Mouse (Mus musculus): ENCODE data around the gene Yipf7. TPM values are rescaled to one million over a fixed set of nuclear protein-coding genes. Genes with fewer than 3 reads are reported as not detected.

Yipf7 gene
- 0.44 and 2.8 TPM in 2 replicates for polyA plus RNA-seq (2015; fragmentation: Nextera tagmentation; extraction: Ambion mirVana)

DNA sequence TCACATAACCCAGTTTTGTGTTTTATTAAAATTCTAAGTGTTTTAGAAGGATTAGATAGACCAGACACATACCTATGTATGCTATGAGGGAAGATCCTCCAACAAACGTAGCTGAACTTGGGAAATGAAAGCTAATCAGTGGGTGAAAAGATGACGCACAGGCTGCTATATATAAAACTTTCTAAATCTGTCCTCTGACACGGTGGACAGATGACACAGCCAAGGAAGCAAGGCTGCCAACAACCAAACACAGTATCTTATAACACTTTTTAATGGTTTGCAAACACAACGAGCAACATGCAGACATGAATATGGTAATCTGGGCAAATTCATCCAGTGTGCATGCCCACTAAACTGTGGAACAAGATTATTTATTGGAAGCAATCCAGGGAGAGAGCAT lies at the start of gene Yipf7:
TSS of gene Yipf7 (minus strand) at position 160 of the 400 bp plus-strand sequence.
- WGBS, result 53% methylated on average over 4 of the region's 4 CpGs

DNA sequence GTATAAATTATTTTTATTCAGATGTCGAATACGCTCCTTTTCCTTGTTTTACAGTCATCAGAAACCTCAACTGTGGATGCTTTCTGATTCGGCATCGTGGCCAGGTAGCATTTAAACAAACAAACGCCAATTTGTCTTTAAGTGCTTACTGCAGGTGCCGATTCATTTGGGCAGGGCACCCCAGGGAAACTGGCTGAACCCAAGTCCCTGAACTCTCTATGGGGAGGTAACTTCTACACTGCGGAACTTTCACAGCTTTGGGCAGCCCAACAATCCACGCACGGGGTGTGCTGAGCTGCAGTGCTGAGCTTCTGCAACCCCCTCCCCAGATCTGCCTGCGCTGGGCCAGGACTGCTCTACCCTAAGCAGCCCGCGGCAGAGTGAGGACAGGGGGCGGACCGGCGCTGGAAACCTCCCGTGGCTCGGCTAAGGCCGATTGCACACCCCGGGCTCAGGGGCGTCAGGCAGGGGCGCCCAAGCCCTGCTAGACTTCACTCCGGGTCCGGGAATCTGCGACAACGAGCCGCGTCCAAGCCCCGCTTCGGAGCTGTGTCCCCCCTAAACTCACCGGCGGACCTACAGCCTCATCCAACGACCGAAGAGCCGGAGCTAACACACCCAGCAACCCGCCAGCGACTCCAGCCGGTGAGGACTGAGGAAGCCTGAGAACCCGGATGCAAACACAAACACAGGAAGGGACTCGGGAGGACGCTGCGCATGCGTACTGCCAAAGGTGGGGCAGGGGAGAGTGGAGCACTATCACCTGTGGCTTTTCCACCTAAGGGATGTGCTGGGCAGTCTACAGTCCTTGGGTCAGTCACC lies 49.4 kb upstream of the Yipf7 start, which contains the start of gene Gnpda2:
TSS of gene Gnpda2 (minus strand) at position 701 of the 822 bp plus-strand sequence.
- peak; percentile 84 for ATAC-seq (ENCODE audit: insufficient number of reproducible peaks, low FRiP score, low TSS enrichment, low read depth)
- no peaks in the 10 kb centered on the region for H3K9me3 ChIP-seq
- 0 out of 2 replicates have a peak, but pooled peaks cover 4% of the 10 kb centered on the region for H3K36me3 ChIP-seq
- no peaks in the 10 kb centered on the region; the same call in 1 of the 2 replicates for H3K4me1 ChIP-seq
- H3K27ac ChIP-seq, result peak within 1 kb of the TSS; percentile 88
- WGBS, result 2% methylated on average over 42 of the region's 42 CpGs
- no peaks in the 10 kb centered on the region for H3K27me3 ChIP-seq
- peak within 1 kb of the TSS; percentile 72 for H3K4me3 ChIP-seq
- H3K4me2 ChIP-seq, result peak within 1 kb of the TSS; percentile 66
- H3K9ac ChIP-seq, result peak within 1 kb of the TSS; percentile 71

More for the DNA sequence above, at the start of gene Yipf7:
- Histone ChIP-seq H3K9me3 (no peaks in the 10 kb centered on the region), H3K9ac (no peak within 1 kb of the TSS), H3K36me3 (no peaks in the 10 kb centered on the region), H3K27me3 (no peaks in the 10 kb centered on the region), H3K4me2 (no peak within 1 kb of the TSS), H3K27ac (no peak within 1 kb of the TSS), H3K4me3 (no peak within 1 kb of the TSS), H3K4me1 (no peaks in the 10 kb centered on the region)
- ATAC-seq (ENCODE audit: insufficient number of reproducible peaks, low FRiP score, low TSS enrichment, low read depth), result no peak

DNA sequence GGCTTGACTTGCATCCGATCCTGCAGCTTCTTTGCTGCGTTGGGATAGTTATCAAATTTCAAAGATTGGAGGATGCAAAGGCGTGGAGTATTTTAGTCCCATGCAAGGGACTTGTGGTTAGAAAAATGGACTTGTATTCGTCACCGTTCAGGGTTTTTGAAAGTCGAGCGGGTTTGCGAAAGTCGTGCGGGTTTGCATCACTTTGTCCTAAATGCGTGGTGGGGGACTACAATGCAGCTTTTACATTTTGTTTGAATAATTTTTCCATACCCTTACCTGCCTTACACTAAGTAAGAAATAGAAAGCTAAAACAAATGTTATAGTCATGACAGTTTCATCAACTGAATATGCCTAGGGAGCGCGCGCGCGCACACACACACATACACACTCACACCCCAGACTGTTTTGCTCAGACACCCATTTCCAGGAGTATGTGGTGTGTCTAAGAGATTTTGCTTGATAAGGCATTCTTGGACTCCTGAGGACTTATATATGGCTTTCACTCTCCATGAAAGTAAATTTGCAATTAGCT lies 15.0 kb upstream of the Yipf7 start:
- 9% methylated on average over 16 of the region's 16 CpGs for WGBS
- ATAC-seq (ENCODE audit: insufficient number of reproducible peaks, low FRiP score, low TSS enrichment, low read depth), result no peak
- Histone ChIP-seq H3K4me2 (peak overlapping the region; percentile 53), H3K9ac (peak overlapping the region; percentile 96), H3K36me3 (peaks cover 15% of the 10 kb centered on the region), H3K4me1 (no peaks in the 10 kb centered on the region), H3K9me3 (no peaks in the 10 kb centered on the region), H3K27me3 (no peaks in the 10 kb centered on the region), H3K4me3 (peak overlapping the region; percentile 97), H3K27ac (peak overlapping the region; percentile 82)

DNA sequence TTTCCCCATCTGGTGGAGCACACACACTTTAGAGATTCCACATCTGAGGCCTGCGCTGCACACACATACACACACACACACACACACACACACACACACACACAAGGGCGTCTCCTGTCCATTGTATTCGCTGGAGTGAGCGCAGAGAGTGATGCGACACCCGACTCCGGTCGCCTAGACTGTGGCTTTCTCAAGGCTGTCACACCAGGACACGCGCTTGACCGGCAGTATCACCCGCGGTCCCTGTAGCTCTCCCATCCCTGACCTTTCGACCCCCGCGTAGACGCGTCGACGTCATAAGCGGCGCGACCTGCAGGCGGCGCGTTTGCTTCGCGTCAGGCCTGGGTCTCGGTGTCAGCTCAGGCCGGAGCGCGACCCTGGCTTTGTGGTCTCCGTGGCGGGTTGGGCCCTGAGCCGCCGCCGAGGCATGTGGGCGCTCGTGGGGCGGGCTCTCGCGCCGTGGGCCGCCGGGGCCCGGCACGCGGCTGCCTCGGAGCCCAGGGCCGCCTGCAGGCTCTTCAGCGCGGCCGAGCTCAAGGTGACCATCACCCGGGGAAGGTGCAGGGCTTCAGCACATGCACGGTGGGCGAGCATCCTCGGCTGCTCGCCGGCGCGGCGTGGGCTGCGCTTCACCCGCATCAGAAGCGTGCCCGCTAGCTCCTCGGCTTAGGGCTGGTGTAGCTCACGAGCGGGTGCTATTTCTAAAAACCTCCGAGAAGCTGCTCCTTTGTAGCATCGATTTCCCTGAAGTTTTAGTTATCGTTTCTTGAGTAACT lies 14.4 kb upstream of the Yipf7 start, which contains the start of gene Guf1:
TSS of gene Guf1 (plus strand) at position 296 of the 776 bp plus-strand sequence.
- Histone ChIP-seq H3K4me3 (peak within 1 kb of the TSS; percentile 97), H3K27me3 (no peaks in the 10 kb centered on the region), H3K27ac (peak within 1 kb of the TSS; percentile 82), H3K9ac (peak within 1 kb of the TSS; percentile 96), H3K36me3 (peaks cover 12% of the 10 kb centered on the region), H3K4me2 (peak within 1 kb of the TSS; percentile 53), H3K4me1 (no peaks in the 10 kb centered on the region), H3K9me3 (no peaks in the 10 kb centered on the region)
- peak; percentile 84 for ATAC-seq (ENCODE audit: insufficient number of reproducible peaks, low FRiP score, low TSS enrichment, low read depth)
- under 1% methylated on average over 72 of the region's 72 CpGs for WGBS

DNA sequence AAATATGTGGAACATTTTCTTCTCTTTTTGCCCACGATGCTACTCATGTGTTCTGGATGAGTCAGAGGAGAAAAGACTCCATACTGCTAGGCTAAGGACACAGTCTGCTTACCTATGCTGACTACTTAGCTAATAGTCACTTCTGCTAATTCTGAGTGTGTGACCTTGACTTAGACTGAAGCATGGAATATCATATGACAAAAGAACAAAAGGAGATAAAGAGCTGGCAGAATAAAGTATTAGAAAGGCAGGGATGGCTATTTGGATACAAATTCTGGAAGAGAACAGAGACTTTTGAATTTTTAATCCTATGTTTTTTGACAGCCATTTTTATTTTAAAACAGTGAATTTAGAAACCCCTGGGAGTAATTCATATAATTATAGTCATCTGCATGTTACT lies 768 bp downstream of the Yipf7 start:
- no peak for ATAC-seq (ENCODE audit: insufficient number of reproducible peaks, low FRiP score, low TSS enrichment, low read depth)
- Histone ChIP-seq H3K36me3 (no peaks in the 10 kb centered on the region), H3K4me1 (no peaks in the 10 kb centered on the region), H3K4me2 (no peak overlapping the region), H3K27ac (no peak overlapping the region), H3K27me3 (no peaks in the 10 kb centered on the region), H3K4me3 (no peak overlapping the region), H3K9ac (no peak overlapping the region), H3K9me3 (no peaks in the 10 kb centered on the region)
- 58% methylated on average over 1 of the region's 1 CpGs for WGBS

DNA sequence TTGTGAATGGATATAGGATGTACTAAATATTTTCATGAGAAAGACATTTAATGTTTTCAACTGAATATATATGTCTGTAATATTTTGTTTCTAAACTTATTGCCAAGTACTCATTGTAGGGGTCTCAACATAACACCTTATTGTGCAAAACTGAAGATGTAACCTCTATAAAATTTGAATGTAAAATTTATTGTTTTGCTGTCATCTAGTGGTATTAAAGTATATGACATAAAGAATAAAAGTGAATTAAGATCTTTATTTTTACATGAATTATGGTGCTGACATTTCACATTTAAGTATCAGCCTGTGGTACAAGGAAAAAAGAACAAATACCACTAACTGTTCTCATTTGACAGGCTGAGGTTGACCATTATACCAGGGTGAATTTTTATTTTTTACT lies 18.5 kb downstream of the Yipf7 start:
- Histone ChIP-seq H3K27ac (no peak overlapping the region), H3K4me3 (no peak overlapping the region), H3K4me2 (no peak overlapping the region), H3K9ac (no peak overlapping the region), H3K9me3 (no peaks in the 10 kb centered on the region), H3K4me1 (no peaks in the 10 kb centered on the region), H3K27me3 (no peaks in the 10 kb centered on the region), H3K36me3 (no peaks in the 10 kb centered on the region)
- ATAC-seq (ENCODE audit: insufficient number of reproducible peaks, low FRiP score, low TSS enrichment, low read depth), result no peak

DNA sequence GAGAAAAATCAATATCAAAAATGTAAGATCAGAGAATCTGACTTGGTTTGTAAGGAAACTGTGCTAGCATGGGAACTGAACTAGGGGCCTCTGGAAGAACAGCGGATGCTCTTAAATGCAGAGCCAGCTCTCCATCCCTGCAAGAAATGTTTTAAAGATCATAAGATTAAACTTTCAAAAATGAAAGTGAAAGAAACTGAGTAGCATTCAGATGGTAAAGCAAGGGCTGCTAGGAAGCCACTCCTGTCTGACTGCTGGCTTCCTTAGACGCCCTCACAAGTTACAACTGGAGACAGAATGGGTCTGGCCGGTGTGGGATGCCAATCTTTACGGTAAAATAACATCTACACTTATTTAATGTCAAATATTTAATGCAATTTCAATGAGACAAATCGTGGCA lies 20.4 kb downstream of the Yipf7 start:
- no peak overlapping the region for H3K4me3 ChIP-seq
- no peak for ATAC-seq (ENCODE audit: insufficient number of reproducible peaks, low FRiP score, low TSS enrichment, low read depth)
- no peak overlapping the region for H3K27ac ChIP-seq
- no peaks in the 10 kb centered on the region for H3K4me1 ChIP-seq
- H3K9me3 ChIP-seq, result no peaks in the 10 kb centered on the region
- no peak overlapping the region for H3K9ac ChIP-seq
- WGBS, result 64% methylated on average over 5 of the region's 5 CpGs
- no peak overlapping the region for H3K4me2 ChIP-seq
- no peaks in the 10 kb centered on the region for H3K27me3 ChIP-seq
- no peaks in the 10 kb centered on the region for H3K36me3 ChIP-seq

DNA sequence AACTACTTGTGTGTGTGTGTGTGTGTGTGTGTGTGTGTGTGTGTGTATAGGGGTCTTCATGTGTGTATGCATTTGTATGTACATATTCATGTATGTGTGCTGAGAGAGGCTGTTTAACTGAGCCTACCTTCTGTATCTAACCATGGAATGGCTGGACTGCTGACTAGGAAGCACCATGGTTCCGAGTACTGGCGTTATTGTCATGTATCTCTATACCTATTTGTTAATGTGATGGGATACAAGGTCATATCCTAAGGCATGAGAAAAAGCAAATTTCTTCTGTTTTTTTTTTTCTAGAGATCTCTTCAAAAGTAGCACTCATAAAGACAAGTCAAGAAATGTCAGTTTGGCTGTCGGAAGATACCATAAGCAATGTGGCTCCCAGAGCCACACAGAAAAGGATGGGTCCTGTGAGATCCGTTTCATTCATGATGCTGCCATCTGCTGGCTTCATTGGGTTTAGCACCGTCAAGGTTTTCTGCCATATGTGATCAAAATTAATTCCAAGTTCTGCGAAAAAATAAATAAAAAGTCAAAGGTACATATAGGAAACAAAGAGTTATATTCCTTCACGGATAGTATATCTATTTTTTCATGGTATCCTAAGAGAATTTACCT lies 21.7 kb downstream of the Yipf7 start:
- Histone ChIP-seq H3K4me1 (no peaks in the 10 kb centered on the region), H3K27me3 (no peaks in the 10 kb centered on the region), H3K36me3 (no peaks in the 10 kb centered on the region), H3K4me3 (no peak overlapping the region), H3K4me2 (no peak overlapping the region), H3K27ac (no peak overlapping the region), H3K9me3 (no peaks in the 10 kb centered on the region), H3K9ac (no peak overlapping the region)
- 35% methylated on average over 7 of the region's 7 CpGs for WGBS
- no peak for ATAC-seq (ENCODE audit: insufficient number of reproducible peaks, low FRiP score, low TSS enrichment, low read depth)

DNA sequence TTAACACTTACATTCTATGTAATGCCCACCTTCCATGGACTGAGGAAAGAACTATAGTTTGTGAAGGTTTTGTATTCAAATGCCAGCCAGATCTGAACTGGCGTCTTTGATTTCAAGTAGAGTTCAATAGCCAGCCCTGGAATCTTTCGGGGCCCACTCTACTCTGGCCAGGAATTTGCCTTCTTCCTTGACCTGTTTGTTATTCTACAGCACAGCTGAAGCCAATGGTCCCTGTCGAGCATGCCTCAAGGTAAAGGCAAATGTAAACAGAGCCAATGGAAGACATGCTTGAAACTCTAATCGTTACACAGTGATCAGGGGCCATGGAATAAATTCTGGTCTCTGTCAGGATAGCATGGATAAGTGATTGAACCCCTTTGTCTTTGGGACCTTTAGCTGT lies 30.2 kb downstream of the Yipf7 start:
- Histone ChIP-seq H3K27ac (no peak overlapping the region), H3K9me3 (no peaks in the 10 kb centered on the region), H3K4me1 (no peaks in the 10 kb centered on the region), H3K4me3 (no peak overlapping the region), H3K9ac (no peak overlapping the region), H3K36me3 (no peaks in the 10 kb centered on the region), H3K27me3 (no peaks in the 10 kb centered on the region), H3K4me2 (no peak overlapping the region)
- ATAC-seq (ENCODE audit: insufficient number of reproducible peaks, low FRiP score, low TSS enrichment, low read depth), result no peak
- 73% methylated on average over 4 of the region's 4 CpGs for WGBS

DNA sequence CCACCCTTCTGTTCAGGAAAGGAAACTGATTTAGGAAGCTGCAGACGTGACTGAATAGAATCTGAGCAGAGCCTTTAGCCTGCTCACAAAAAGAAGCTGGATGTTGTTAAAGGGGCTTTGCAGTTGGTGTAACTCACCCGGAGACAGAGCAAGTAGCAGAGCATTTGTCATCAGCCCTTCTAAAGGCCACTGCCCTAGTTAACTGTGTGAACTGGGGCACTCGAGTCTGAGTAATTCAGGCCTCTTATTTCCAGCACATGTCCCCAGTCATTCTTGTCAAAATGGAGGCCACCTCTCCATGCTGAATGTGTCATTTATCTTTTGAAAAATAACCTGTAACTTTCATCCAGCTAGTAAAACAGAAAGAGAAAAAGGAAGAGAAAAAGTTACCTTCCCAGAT lies 30.8 kb downstream of the Yipf7 start:
- Histone ChIP-seq H3K4me1 (no peaks in the 10 kb centered on the region), H3K9me3 (no peaks in the 10 kb centered on the region), H3K36me3 (no peaks in the 10 kb centered on the region), H3K9ac (no peak overlapping the region), H3K4me2 (no peak overlapping the region), H3K4me3 (no peak overlapping the region), H3K27me3 (no peaks in the 10 kb centered on the region), H3K27ac (no peak overlapping the region)
- no peak for ATAC-seq (ENCODE audit: insufficient number of reproducible peaks, low FRiP score, low TSS enrichment, low read depth)
- WGBS, result 41% methylated on average over 3 of the region's 3 CpGs

DNA sequence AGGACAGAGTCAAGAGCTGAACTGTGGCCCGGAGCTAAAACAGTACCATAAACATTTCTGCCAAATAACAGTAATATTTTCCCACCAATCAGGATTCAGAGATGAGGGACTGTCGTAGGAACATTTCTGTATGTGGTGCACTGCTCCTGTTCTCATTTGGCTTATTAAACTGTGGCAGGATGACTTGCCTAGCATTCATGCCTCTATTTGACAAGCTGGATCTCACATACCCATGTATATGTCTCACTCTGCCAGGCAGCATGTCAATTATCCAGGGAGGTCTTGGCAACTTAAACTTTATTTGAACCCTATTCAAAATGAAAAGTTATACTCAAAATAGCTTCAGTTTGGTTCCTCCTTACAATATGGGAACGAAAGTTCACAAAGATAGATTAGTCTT lies 35.4 kb downstream of the Yipf7 start:
- WGBS, result 75% methylated on average over 3 of the region's 3 CpGs
- Histone ChIP-seq H3K4me2 (no peak overlapping the region), H3K4me3 (no peak overlapping the region), H3K9me3 (no peaks in the 10 kb centered on the region), H3K27me3 (no peaks in the 10 kb centered on the region), H3K9ac (no peak overlapping the region), H3K36me3 (no peaks in the 10 kb centered on the region), H3K4me1 (no peaks in the 10 kb centered on the region), H3K27ac (no peak overlapping the region)
- no peak for ATAC-seq (ENCODE audit: insufficient number of reproducible peaks, low FRiP score, low TSS enrichment, low read depth)
